ENCODE assay signal across 8 mouse cellular contexts in genomic region chr11:44761128-44761996, GRCm38 (mm10).
A peak's percentile ranks its signal among the peaks of the same experiment; 100 is the strongest.
DNase-seq lines count a peak whose midpoint lies in the region; ATAC-seq and TF ChIP-seq lines count a peak whose summit lies in the region.

No protein-coding gene starts in this region.

- peaks cover 14% of the 10 kb centered on the region for H3K4me1 ChIP-seq in heart, embryonic 16.5 days (ENCODE audit: control insufficient read depth, insufficient read depth, low read length)
- H3K4me1 ChIP-seq in liver, embryonic 15.5 days (replicated peaks): no peaks in the 10 kb centered on the region

- DNase-seq in gastrocnemius, adult 2 months: no peak
- DNase-seq in gastrocnemius, postnatal 36 days: no peak
- peak; percentile 39 to 45 for DNase-seq in B cell, adult 2 months
- DNase-seq in frontal cortex, adult 2 months (ENCODE audit: extremely low spot score in 1 of 2, low spot score in 1 of 2): no peak
- no peak for DNase-seq in c-Kit-positive CD71-positive TER-119-positive erythroid progenitor cells, embryonic 14.5 days (ENCODE audit: low spot score)

- TF ChIP-seq CTCF in gastrocnemius, adult 2 months (IDR thresholded peaks at IDR 0.05): no peak

- 21% methylated on average over 20 of the region's 20 CpGs for WGBS in heart, embryonic 16.5 days
- 11% methylated on average over 20 of the region's 20 CpGs for WGBS in liver, embryonic 15.5 days (ENCODE audit: insufficient replicate concordance)

- H3K4me2 ChIP-seq in heart, embryonic 16.5 days (ENCODE audit: low read depth, low read length): peak overlapping the region; percentile 52
- peak overlapping the region; percentile 7; the same call in 1 of the 2 replicates for H3K4me2 ChIP-seq in liver, embryonic 15.5 days

- intact Hi-C loops in gastrocnemius, adult 2 months (cut with DNase I): no loop called here
- intact Hi-C loops in gastrocnemius, postnatal 36 days (cut with DNase I): no loop called here

- H3K9me3 ChIP-seq in heart, embryonic 16.5 days (replicated peaks; ENCODE audit: control insufficient read depth, low read length): no peaks in the 10 kb centered on the region
- H3K9me3 ChIP-seq in liver, embryonic 15.5 days (replicated peaks): no peaks in the 10 kb centered on the region

- H3K27ac ChIP-seq in gastrocnemius, adult 2 months: no peak overlapping the region
- H3K27ac ChIP-seq in heart, embryonic 16.5 days (ENCODE audit: low read length): no peak overlapping the region
- no peak overlapping the region for H3K27ac ChIP-seq in liver, embryonic 15.5 days (replicated peaks)

- peak overlapping the region; percentile 26 for H3K4me3 ChIP-seq in gastrocnemius, adult 2 months
- peak overlapping the region; percentile 20 for H3K4me3 ChIP-seq in heart, embryonic 16.5 days (ENCODE audit: low read length)
- H3K4me3 ChIP-seq in liver, embryonic 15.5 days (replicated peaks): no peak overlapping the region

- H3K9ac ChIP-seq in heart, embryonic 16.5 days (ENCODE audit: low read length): peak overlapping the region; percentile 44; the same call in 1 of the 2 replicates
- no peak overlapping the region for H3K9ac ChIP-seq in liver, embryonic 15.5 days

- no peaks in the 10 kb centered on the region for H3K27me3 ChIP-seq in heart, embryonic 16.5 days (ENCODE audit: control insufficient read depth, insufficient read depth, low read length)
- no peaks in the 10 kb centered on the region for H3K27me3 ChIP-seq in liver, embryonic 15.5 days

- H3K36me3 ChIP-seq in heart, embryonic 16.5 days (ENCODE audit: control insufficient read depth, insufficient read depth): no peaks in the 10 kb centered on the region
- H3K36me3 ChIP-seq in liver, embryonic 15.5 days (replicated peaks): no peaks in the 10 kb centered on the region

- no peak for ATAC-seq in heart, embryonic 16.5 days (replicated peaks; ENCODE audit: extremely low read depth, insufficient read depth, low FRiP score)
- no peak for ATAC-seq in liver, embryonic 15.5 days (ENCODE audit: insufficient read depth)
- ATAC-seq in erythroid progenitor cell, adult 5-6 weeks (replicated peaks; ENCODE audit: low FRiP score, poor library complexity, severe bottlenecking): no peak

Comparison
In these comparisons a context has a peak if more than half of its experiments do, and no peak if none do; other contexts are left out.
1. DNase-seq: peak in B cell, adult 2 months (2 of 2); none in gastrocnemius, adult 2 months (single experiment), gastrocnemius, postnatal 36 days (0 of 2), frontal cortex, adult 2 months (0 of 2) and c-Kit-positive CD71-positive TER-119-positive erythroid progenitor cells, embryonic 14.5 days (single experiment).